Mouse (Mus musculus): ENCODE results near the gene Snapc2. TPM values are rescaled to one million over a fixed set of nuclear protein-coding genes. Genes with fewer than 3 reads are reported as not detected.
"Not testable (repeated sequence)": the region's sequence is repeated elsewhere in the genome, so short reads cannot be mapped to it uniquely, and the experiment has no call there.

Gene Snapc2
- polyA plus RNA-seq, 2 experiments: 11.5 to 14.1 TPM

DNA sequence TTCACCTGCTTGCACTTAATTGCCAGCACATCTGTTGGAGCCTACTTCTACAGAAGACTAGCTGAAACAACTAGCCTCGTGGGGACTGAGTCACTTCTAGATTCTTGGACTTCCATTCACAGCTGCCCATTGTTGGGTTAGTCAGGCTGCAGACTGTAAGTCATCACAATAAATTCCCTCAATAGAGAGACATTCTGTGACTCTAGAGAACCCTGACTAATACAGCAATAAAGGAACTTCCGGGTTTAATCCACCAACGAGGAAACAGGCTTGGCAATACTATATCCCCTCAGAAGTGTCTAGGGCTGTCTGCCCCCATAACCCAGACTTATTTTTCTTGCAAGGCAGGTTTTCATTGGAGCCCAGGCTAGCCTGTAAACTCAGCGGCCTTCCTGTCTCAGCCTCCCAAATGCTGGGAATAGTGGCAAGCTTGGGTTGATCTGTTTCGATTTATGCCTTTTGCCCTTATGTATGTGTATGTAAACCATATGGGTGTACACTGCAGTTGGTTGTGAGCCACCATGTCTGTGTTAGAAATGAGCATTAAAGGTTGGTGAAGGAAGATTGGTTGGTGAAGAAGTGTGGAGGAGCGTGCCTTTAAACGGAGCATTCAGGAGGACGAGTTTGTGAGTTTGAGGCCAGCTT is 642 bp upstream of the Snapc2 start:
- H3K9ac ChIP-seq (replicated peaks): peak overlapping the region; percentile 48
- no peak overlapping the region for H3K27ac ChIP-seq
- peaks cover 8% of the 10 kb centered on the region for H3K36me3 ChIP-seq (replicated peaks; ENCODE audit: control insufficient read depth, insufficient read depth, low read depth)
- DNase-seq (ENCODE audit: low read depth in 3 of 3, low spot score in 3 of 3) (no peak), ATAC-seq (ENCODE audit: insufficient read depth) (no peak)
- H3K4me3 ChIP-seq (ENCODE audit: insufficient read depth in 1 of 2, low read depth in 2 of 2, low read length in 2 of 2): peak overlapping the region; percentile 56 to 63
- H3K4me1 ChIP-seq (replicated peaks; ENCODE audit: control insufficient read depth in 2 of 2, insufficient read depth in 2 of 2, low read length in 1 of 2): peaks cover 5% of the 10 kb centered on the region in 2 experiments
- 32% methylated on average over 8 of the region's 8 CpGs for WGBS (ENCODE audit: insufficient replicate concordance)
- TF ChIP-seq EP300 (IDR thresholded peaks at IDR 0.05; ENCODE audit: low read depth) (no peak), CTCF (IDR thresholded peaks at IDR 0.05; ENCODE audit: low read depth) (no peak)
- H3K27me3 ChIP-seq (ENCODE audit: control insufficient read depth, insufficient read depth, low read length): no peaks in the 10 kb centered on the region
- peak overlapping the region; percentile 65 for H3K4me2 ChIP-seq (ENCODE audit: low read depth)
- no peaks in the 10 kb centered on the region for H3K9me3 ChIP-seq (ENCODE audit: control insufficient read depth, low read length)

DNA sequence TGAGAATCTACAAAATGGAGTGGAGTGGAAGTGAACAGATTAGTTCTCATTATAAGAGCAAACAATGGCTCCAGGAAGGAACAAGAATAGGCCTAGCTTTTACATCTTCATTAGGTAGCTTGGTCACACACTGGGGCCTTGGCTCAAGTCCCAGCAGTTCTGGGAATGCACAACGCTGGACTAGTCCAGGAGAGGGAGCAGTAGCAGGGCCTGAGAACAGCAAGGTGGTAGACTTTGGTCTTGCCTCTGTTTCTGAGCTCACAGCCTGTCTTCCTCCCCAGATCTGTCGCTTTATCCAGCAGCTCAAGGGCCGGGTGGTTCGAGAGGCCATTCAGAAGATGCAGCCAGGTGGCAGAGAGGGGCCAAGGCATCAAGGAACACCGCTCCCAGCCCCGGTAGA is 1.1 kb downstream of the Snapc2 start:
- ATAC-seq (ENCODE audit: insufficient read depth) (no peak), DNase-seq (ENCODE audit: low read depth in 3 of 3, low spot score in 3 of 3) (no peak)
- no peak for TF ChIP-seq EP300 (IDR thresholded peaks at IDR 0.05; ENCODE audit: low read depth)
- TF ChIP-seq CTCF (IDR thresholded peaks at IDR 0.05; ENCODE audit: low read depth): peak; percentile 48; the same call in 1 of the 2 replicates
- Histone ChIP-seq H3K4me1 (replicated peaks; ENCODE audit: control insufficient read depth in 2 of 2, insufficient read depth in 2 of 2, low read length in 1 of 2) (peaks cover 5% of the 10 kb centered on the region in 2 experiments), H3K4me2 (ENCODE audit: low read depth) (peak overlapping the region; percentile 65), H3K27ac (no peak overlapping the region), H3K27me3 (ENCODE audit: control insufficient read depth, insufficient read depth, low read length) (no peaks in the 10 kb centered on the region), H3K9me3 (ENCODE audit: control insufficient read depth, low read length) (no peaks in the 10 kb centered on the region), H3K4me3 (ENCODE audit: insufficient read depth in 1 of 2, low read depth in 2 of 2, low read length in 2 of 2) (peak overlapping the region in 1 of 2 experiments; percentile 63; a peak in 2 of 4 replicates), H3K9ac (replicated peaks) (no peak overlapping the region; the same call in 1 of the 2 replicates), H3K36me3 (replicated peaks; ENCODE audit: control insufficient read depth, insufficient read depth, low read depth) (peaks cover 8% of the 10 kb centered on the region)
- 76% methylated on average over 6 of the region's 6 CpGs for WGBS (ENCODE audit: insufficient replicate concordance)

- H3K36me3 ChIP-seq (replicated peaks; ENCODE audit: control insufficient read depth, insufficient read depth, low read depth): peaks cover 15% of the 10 kb centered on the region
- H3K9ac ChIP-seq (replicated peaks); ATAC-seq (ENCODE audit: insufficient read depth); H3K4me1 ChIP-seq (replicated peaks; ENCODE audit: control insufficient read depth in 2 of 2, insufficient read depth in 2 of 2, low read length in 1 of 2); H3K27ac ChIP-seq; H3K4me2 ChIP-seq (ENCODE audit: low read depth); H3K9me3 ChIP-seq (ENCODE audit: control insufficient read depth, low read length); H3K4me3 ChIP-seq (ENCODE audit: insufficient read depth in 1 of 2, low read depth in 2 of 2, low read length in 2 of 2); DNase-seq (ENCODE audit: low read depth in 3 of 3, low spot score in 3 of 3); H3K27me3 ChIP-seq (ENCODE audit: control insufficient read depth, insufficient read depth, low read length): not testable (repeated sequence)
- WGBS (ENCODE audit: insufficient replicate concordance): 69% methylated on average over 7 of the region's 7 CpGs
Measured at GRCm38 (mm10) chr8:4255471-4255870, 2.6 kb downstream of the Snapc2 start.

GRCm38 (mm10) chr8:4256911-4257310 is 4.0 kb downstream of the Snapc2 start:
- TF ChIP-seq EP300 (IDR thresholded peaks at IDR 0.05; ENCODE audit: low read depth) (no peak), CTCF (IDR thresholded peaks at IDR 0.05; ENCODE audit: low read depth) (no peak)
- Histone ChIP-seq H3K4me3 (ENCODE audit: insufficient read depth in 1 of 2, low read depth in 2 of 2, low read length in 2 of 2) (no peak overlapping the region), H3K4me2 (ENCODE audit: low read depth) (no peak overlapping the region), H3K9me3 (ENCODE audit: control insufficient read depth, low read length) (no peaks in the 10 kb centered on the region), H3K27ac (no peak overlapping the region), H3K36me3 (replicated peaks; ENCODE audit: control insufficient read depth, insufficient read depth, low read depth) (peaks cover 22% of the 10 kb centered on the region), H3K4me1 (replicated peaks; ENCODE audit: control insufficient read depth in 2 of 2, insufficient read depth in 2 of 2, low read length in 1 of 2) (peaks cover 8 to 9% of the 10 kb centered on the region in 2 experiments), H3K27me3 (ENCODE audit: control insufficient read depth, insufficient read depth, low read length) (no peaks in the 10 kb centered on the region), H3K9ac (replicated peaks) (no peak overlapping the region)
- 70% methylated on average over 4 of the region's 4 CpGs for whole genome bisulfite sequencing (ENCODE audit: insufficient replicate concordance)
- DNase-seq (ENCODE audit: low read depth in 3 of 3, low spot score in 3 of 3) (no peak), ATAC-seq (ENCODE audit: insufficient read depth) (no peak)

DNA sequence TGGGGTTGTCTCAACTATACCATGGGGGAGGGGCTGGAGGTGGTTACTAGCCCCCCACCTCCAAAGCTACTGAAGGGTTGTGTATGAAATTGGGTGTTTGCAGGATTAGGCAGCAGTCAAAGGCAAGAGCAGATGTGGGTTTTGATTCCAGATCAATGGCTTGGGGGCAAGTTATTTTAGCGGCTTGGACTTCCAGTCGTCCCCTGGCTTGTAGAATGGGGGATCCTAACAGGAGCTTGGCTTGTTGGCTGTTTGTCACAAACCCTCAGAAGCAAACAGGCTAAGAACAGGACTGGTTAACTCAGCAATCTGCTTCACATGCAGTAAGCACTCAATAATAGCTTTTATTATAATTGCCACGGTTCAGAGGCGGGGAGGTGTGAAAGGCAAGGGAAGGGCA is 4.5 kb downstream of the Snapc2 start:
- no peak overlapping the region for H3K4me2 ChIP-seq (ENCODE audit: low read depth)
- WGBS (ENCODE audit: insufficient replicate concordance): 84% methylated on average over 4 of the region's 4 CpGs
- ATAC-seq (ENCODE audit: insufficient read depth) (no peak), DNase-seq (ENCODE audit: low read depth in 3 of 3, low spot score in 3 of 3) (no peak)
- no peaks in the 10 kb centered on the region for H3K9me3 ChIP-seq (ENCODE audit: control insufficient read depth, low read length)
- H3K36me3 ChIP-seq (replicated peaks; ENCODE audit: control insufficient read depth, insufficient read depth, low read depth): peaks cover 22% of the 10 kb centered on the region
- H3K27me3 ChIP-seq (ENCODE audit: control insufficient read depth, insufficient read depth, low read length): no peaks in the 10 kb centered on the region
- H3K4me1 ChIP-seq (replicated peaks; ENCODE audit: control insufficient read depth in 2 of 2, insufficient read depth in 2 of 2, low read length in 1 of 2): peaks cover 8% of the 10 kb centered on the region in 2 experiments
- TF ChIP-seq CTCF (IDR thresholded peaks at IDR 0.05; ENCODE audit: low read depth) (no peak), EP300 (IDR thresholded peaks at IDR 0.05; ENCODE audit: low read depth) (no peak)
- H3K27ac ChIP-seq: no peak overlapping the region
- no peak overlapping the region for H3K9ac ChIP-seq (replicated peaks)
- H3K4me3 ChIP-seq (ENCODE audit: insufficient read depth in 1 of 2, low read depth in 2 of 2, low read length in 2 of 2): no peak overlapping the region

All from liver, embryonic 14.5 days (tissue).